Mouse (Mus musculus) megakaryocyte, embryonic 14.5 days (primary cell): ENCODE results near the gene Atp6v0a1.

Source experiments
- FLI1 ChIP-seq: IDR thresholded peaks from 2 replicates; pipeline ENCODE4 v1.6.1; 2012; ENCODE audit warnings: low read length, inconsistent platforms, mixed read lengths
- GATA1 ChIP-seq: IDR thresholded peaks from 3 replicates; pipeline ENCODE4 v1.6.1; 2012; ENCODE audit warnings: mixed read lengths, low read length, inconsistent platforms, borderline replicate concordance

GRCm38 (mm10) chr11:101109351-101109750 lies 100.1 kb downstream of the Atp6v0a1 start:
- TF ChIP-seq FLI1 (no peak), GATA1 (no peak)
